Mouse (Mus musculus) lung, adult 2 months (tissue): ENCODE measurements around the gene Tmem59. TPM values are rescaled to one million over a fixed set of nuclear protein-coding genes. Genes with fewer than 3 reads are reported as not detected.

ENCODE experiments used
- DNase-seq: peaks from one replicate; pipeline ENCODE4 v3.0.0; 2022
- H3K4me1 ChIP-seq: fragments of 200-500 bp; 2 replicates; pipeline ENCODE4 v1.6.1; 2011; ENCODE audit warnings: low read length; ENCODE audit not compliant: control insufficient read depth, insufficient read depth
- H3K4me3 ChIP-seq: fragments of 200-500 bp; replicated peaks from 2 replicates; pipeline ENCODE3; 2011; ENCODE audit warnings: low read depth, mild to moderate bottlenecking, control low read depth, low read length; ENCODE audit errors: extremely low read depth
- CTCF ChIP-seq: fragments of 200-500 bp; IDR thresholded peaks from 2 replicates; pipeline ENCODE4 v1.5.1; 2011; ENCODE audit warnings: mild to moderate bottlenecking, low read length, control low read depth; ENCODE audit not compliant: insufficient read depth
- POLR2A ChIP-seq: fragments of 200-500 bp; IDR thresholded peaks from 2 replicates; pipeline ENCODE4 v1.6.1; 2011; ENCODE audit warnings: low read depth, mild to moderate bottlenecking, control low read depth, low read length, borderline replicate concordance; ENCODE audit errors: extremely low read depth
- WGBS: fragments of 180-500 bp; shearing (Covaris S2); methylation state at CpG from one replicate; pipeline ENCODE4 v1.1.7; 2018; 5-methylcytosine and 5-hydroxymethylcytosine counted together
- polyA plus RNA-seq: library from polyadenylated mRNA; depleted of rRNA; stranded (reverse); fragments of >200 nt; gene quantifications from 2 replicates; pipeline ENCODE4 v1.2.3, GENCODE M21; 2012; rRNA removed

Gene Tmem59
- polyA plus RNA-seq, 1 experiment: 321 TPM

DNA sequence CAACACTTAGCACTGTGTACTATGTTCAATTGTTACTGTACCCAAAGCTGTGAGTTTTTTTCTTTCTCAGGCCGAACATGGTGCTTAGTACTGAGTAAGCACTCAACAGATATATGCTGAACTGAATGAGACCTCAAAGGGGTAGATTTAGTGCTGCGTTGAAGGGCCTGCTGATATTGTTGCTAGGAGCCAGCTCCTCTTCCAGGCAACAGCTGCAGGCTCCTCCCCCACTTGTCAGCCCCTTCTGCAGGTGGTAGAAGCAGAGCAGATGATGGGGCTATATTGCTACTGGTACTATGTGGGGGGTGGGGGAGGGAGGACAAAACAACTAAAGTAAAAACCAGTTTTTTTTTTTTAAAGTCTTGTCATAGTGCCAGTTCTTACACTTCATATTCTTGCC lies 71.3 kb downstream of the Tmem59 start:
- Histone ChIP-seq H3K4me3 (no peak overlapping the region), H3K4me1 (peaks cover 12% of the 10 kb centered on the region)
- DNase-seq: peak; percentile 23
- TF ChIP-seq CTCF (no peak), POLR2A (no peak)
- WGBS: 57% methylated on average over 2 of the region's 2 CpGs

DNA sequence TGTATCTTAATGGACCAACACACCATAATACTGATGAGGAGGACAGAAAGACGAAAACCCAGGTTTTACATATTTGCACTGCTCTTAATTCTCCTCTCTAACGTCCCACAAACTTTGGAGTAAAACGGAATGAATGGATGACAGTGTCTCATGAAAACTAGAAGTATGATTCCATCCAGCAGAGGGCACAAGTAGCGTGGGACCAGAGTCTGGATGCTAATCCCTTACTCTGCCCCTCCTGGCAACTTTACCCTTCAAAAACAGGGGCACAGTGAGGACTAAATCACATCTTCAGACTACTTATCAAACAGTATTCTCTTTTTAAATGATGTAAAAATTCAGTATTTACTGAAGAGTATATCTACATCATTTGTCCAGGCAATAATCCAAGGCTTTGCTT lies 72.3 kb downstream of the Tmem59 start:
- TF ChIP-seq POLR2A (no peak), CTCF (peak; percentile 61)
- Histone ChIP-seq H3K4me3 (no peak overlapping the region), H3K4me1 (peaks cover 9% of the 10 kb centered on the region)
- no peak for DNase-seq
- WGBS: 18% methylated on average over 4 of the region's 4 CpGs

Other genes starting within 250 kb of the Tmem59 start
- 40.4 and 51.3 TPM in 2 replicates for gene Mrpl37, start 111.5 kb upstream of the Tmem59 start, polyA plus RNA-seq
- 6.8 and 11.0 TPM in 2 replicates for gene Cyb5rl, start 111.4 kb upstream of the Tmem59 start, polyA plus RNA-seq
- gene Cdcp2, start 81.5 kb upstream of the Tmem59 start, polyA plus RNA-seq: 0.07 TPM in 1 of 2 replicates, not detected in the other
- gene Tceanc2, start 717 bp downstream of the Tmem59 start, polyA plus RNA-seq: 5.6 and 7.5 TPM in 2 replicates
- gene Ldlrad1, start 30.8 kb downstream of the Tmem59 start, polyA plus RNA-seq: 47.9 and 52.0 TPM in 2 replicates
- 9.0 and 10.6 TPM in 2 replicates for gene Lrrc42, start 75.1 kb downstream of the Tmem59 start, polyA plus RNA-seq
- 2.4 and 4.2 TPM in 2 replicates for gene Hspb11, start 75.2 kb downstream of the Tmem59 start, polyA plus RNA-seq
- gene Dio1, start 128.8 kb downstream of the Tmem59 start, polyA plus RNA-seq: 0.40 and 0.75 TPM in 2 replicates
- gene Yipf1, start 136.0 kb downstream of the Tmem59 start, polyA plus RNA-seq: 32.2 and 48.6 TPM in 2 replicates
- gene Ndc1, start 189.4 kb downstream of the Tmem59 start, polyA plus RNA-seq: 7.8 and 9.9 TPM in 2 replicates